Mouse (Mus musculus): ENCODE data around the gene 2610001J05Rik.

DNA sequence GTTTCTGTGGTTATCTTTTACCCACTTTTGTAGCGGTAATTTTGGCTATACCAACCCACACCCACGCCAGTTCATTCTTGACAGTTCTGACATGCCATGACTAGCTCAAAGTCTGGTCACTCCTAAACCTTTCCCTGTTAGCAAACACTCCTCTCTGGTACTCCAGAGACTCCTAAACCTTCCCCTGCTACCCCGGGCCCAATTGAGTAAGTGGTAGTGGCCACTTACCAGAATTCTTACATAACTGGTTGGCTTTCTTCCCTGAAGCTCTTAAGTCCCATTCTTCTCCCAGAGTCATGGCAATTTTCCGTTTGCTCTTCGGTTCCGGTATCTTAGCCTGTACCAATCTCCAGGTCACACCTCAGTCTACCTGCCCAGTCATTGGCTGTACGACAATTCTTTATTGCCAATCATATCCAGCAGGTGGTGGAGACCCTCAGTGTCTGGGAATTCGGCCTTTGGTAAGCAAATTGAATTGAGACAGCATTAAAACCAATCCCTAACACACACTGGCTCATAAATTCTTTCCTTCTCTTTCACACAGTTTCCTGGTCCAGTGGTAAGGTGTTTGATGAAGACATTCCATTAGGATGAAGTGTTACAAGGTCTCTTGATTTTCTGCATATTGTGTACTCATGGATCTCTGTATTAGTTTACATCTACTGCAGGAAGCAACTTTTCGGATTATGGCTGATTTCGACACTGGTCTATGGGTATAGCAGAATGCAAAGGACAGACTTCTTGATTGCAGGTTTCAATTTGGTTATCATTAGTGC lies 38.6 kb upstream of the 2610001J05Rik start:
- no peak for TF ChIP-seq EP300 (optimal IDR thresholded peaks at IDR 0.05)
- no peak for TF ChIP-seq CTCF (IDR thresholded peaks at IDR 0.05; ENCODE audit: low read depth)

Measured in stomach, postnatal 0 days (tissue).